Mouse (Mus musculus) bone marrow macrophage, adult 2 months (primary cell): ENCODE results near the gene Igsf21. TPM values are rescaled to one million over a fixed set of nuclear protein-coding genes. Genes with fewer than 3 reads are reported as not detected.

Source experiments
- H3K27ac ChIP-seq: 2 replicates; pipeline ENCODE4 v1.5.1; 2012; ENCODE audit warnings: low read depth, low read length; ENCODE audit not compliant: insufficient read depth
- H3K4me1 ChIP-seq: 2 replicates; pipeline ENCODE4 v1.6.1; 2012; ENCODE audit warnings: low read length; ENCODE audit not compliant: control insufficient read depth, insufficient read depth
- H3K4me3 ChIP-seq: 2 replicates; pipeline ENCODE4 v1.5.1; 2012; ENCODE audit warnings: mild to moderate bottlenecking, low read length, moderate library complexity; ENCODE audit not compliant: insufficient read depth
- CTCF ChIP-seq: IDR thresholded peaks from 2 replicates; pipeline ENCODE4 v1.5.1; 2012; ENCODE audit warnings: low read depth, mild to moderate bottlenecking, low read length, moderate library complexity
- POLR2A ChIP-seq: IDR thresholded peaks from 2 replicates; pipeline ENCODE4 v1.6.1; 2012; ENCODE audit warnings: mild to moderate bottlenecking, low read depth, low read length, borderline replicate concordance
- polyA plus RNA-seq: library from polyadenylated mRNA; stranded (reverse); fragments of >200 nt; gene quantifications from 2 replicates; pipeline ENCODE4 v1.2.4, GENCODE M21; 2012; ENCODE audit not compliant: missing spikeins, insufficient read depth, insufficient read length

Gene Igsf21
- polyA plus RNA-seq, 1 experiment: not detected

GRCm38 (mm10) chr4:140252369-140252768, 5.8 kb upstream of the Igsf21 start:
- TF ChIP-seq POLR2A (no peak), CTCF (no peak)
- no peak overlapping the region for H3K4me3 ChIP-seq

GRCm38 (mm10) chr4:140249011-140249744, 2.6 kb upstream of the Igsf21 start:
- H3K27ac ChIP-seq: no peak overlapping the region
- no peaks in the 10 kb centered on the region for H3K4me1 ChIP-seq
- no peak overlapping the region for H3K4me3 ChIP-seq
- TF ChIP-seq POLR2A (no peak), CTCF (no peak)

More at GRCm38 (mm10) chr4:140252369-140252768, 5.8 kb upstream of the Igsf21 start:
- H3K4me1 ChIP-seq: no peaks in the 10 kb centered on the region
- H3K27ac ChIP-seq: no peak overlapping the region

- no peak overlapping the region for H3K4me3 ChIP-seq
- H3K4me1 ChIP-seq: no peaks in the 10 kb centered on the region
- no peak for TF ChIP-seq POLR2A
- TF ChIP-seq CTCF: no peak
- H3K27ac ChIP-seq: no peak overlapping the region
Measured at GRCm38 (mm10) chr4:140248396-140248795, 1.8 kb upstream of the Igsf21 start.

- Histone ChIP-seq H3K27ac (no peak overlapping the region), H3K4me3 (no peak overlapping the region), H3K4me1 (no peaks in the 10 kb centered on the region)
- TF ChIP-seq POLR2A (no peak), CTCF (no peak)
Measured at GRCm38 (mm10) chr4:140247006-140248003, 721 bp upstream of the Igsf21 start.

GRCm38 (mm10) chr4:140245286-140246179, 1.1 kb downstream of the Igsf21 start:
- no peak overlapping the region for H3K4me3 ChIP-seq
- no peak for TF ChIP-seq CTCF
- TF ChIP-seq POLR2A: no peak
- H3K4me1 ChIP-seq: no peaks in the 10 kb centered on the region
- H3K27ac ChIP-seq: no peak overlapping the region

- Histone ChIP-seq H3K27ac (no peak overlapping the region), H3K4me3 (no peak overlapping the region), H3K4me1 (no peaks in the 10 kb centered on the region)
- no peak for TF ChIP-seq CTCF
- TF ChIP-seq POLR2A: no peak
Measured at GRCm38 (mm10) chr4:140244835-140245234, 1.7 kb downstream of the Igsf21 start.

GRCm38 (mm10) chr4:140244161-140244813, 2.3 kb downstream of the Igsf21 start:
- no peaks in the 10 kb centered on the region for H3K4me1 ChIP-seq
- H3K27ac ChIP-seq: no peak overlapping the region
- TF ChIP-seq CTCF (no peak), POLR2A (no peak)
- no peak overlapping the region for H3K4me3 ChIP-seq

GRCm38 (mm10) chr4:140243231-140243630, 3.4 kb downstream of the Igsf21 start:
- TF ChIP-seq POLR2A: no peak
- no peak for TF ChIP-seq CTCF
- H3K27ac ChIP-seq: no peak overlapping the region
- H3K4me3 ChIP-seq: no peak overlapping the region
- H3K4me1 ChIP-seq: no peaks in the 10 kb centered on the region

- no peak overlapping the region for H3K4me3 ChIP-seq
- no peak overlapping the region for H3K27ac ChIP-seq
- no peak for TF ChIP-seq POLR2A
- no peak for TF ChIP-seq CTCF
- no peaks in the 10 kb centered on the region for H3K4me1 ChIP-seq
Measured at GRCm38 (mm10) chr4:140242291-140242690, 4.3 kb downstream of the Igsf21 start.
